Mouse (Mus musculus) MEL (cell line): ENCODE measurements around the gene Stag1.

Experiments used
- CTCF ChIP-seq, 3 experiments: IDR thresholded peaks in 2 of 3; conservative IDR thresholded peaks in 1 of 3; 2 replicates each; pipeline ENCODE4 v1.5.1; 2011 to 2012; ENCODE audit warnings: low read length in 3 of 3, low read depth in 2 of 3, mild to moderate bottlenecking in 2 of 3, improper control_type of control experiment in 1 of 3, inconsistent platforms in 1 of 3, mixed read lengths in 1 of 3, moderate library complexity in 1 of 3; ENCODE audit not compliant: control insufficient read depth in 1 of 3, insufficient read depth in 1 of 3, poor library complexity in 1 of 3, severe bottlenecking in 1 of 3
- ZKSCAN1 ChIP-seq: IDR thresholded peaks from 2 replicates; pipeline ENCODE4 v1.6.1; 2012; ENCODE audit warnings: low read depth, mild to moderate bottlenecking, inconsistent platforms, low read length, improper control_type of control experiment, moderate library complexity

DNA sequence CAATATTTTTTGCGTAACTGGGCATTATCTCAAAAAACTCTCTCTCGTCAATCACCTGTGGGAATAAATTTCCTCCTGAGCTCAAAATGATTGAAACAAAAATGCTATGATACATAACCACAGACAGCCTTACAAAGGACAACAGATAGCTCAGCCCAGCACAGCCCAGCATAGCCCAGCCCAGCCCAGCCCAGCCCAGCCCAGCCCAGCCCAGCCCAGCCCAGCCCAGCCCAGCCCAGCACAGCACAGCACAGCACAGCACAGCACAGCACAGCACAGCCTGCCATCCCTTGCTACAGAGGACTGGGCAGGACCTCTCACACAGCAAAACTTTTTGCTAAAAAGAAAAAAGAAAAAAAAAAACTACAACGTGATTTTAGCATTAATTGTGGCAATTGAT lies 390.3 kb downstream of the Stag1 start:
- TF ChIP-seq CTCF (IDR thresholded peaks at IDR 0.05 in 2 of 3, conservative IDR thresholded peaks at IDR 0.05 in 1 of 3; ENCODE audit: control insufficient read depth in 1 of 3, insufficient read depth in 1 of 3, low read depth in 2 of 3, low read length in 3 of 3, poor library complexity in 1 of 3, severe bottlenecking in 1 of 3) = no peak
- no peak for TF ChIP-seq ZKSCAN1
